Mouse (Mus musculus): ENCODE measurements at regions not wholly inside any gene's neighbourhood (a gene's known extent, or its start where the extent isn't known, plus 50 kb on each side); places are given as distances from the start of the nearest gene placed in this dataset.
A peak's percentile ranks its signal among the peaks of the same experiment; 100 is the strongest.

GRCm38 (mm10) chr3:101224091-101224490 lies 63.6 kb downstream of the Cd2 start:
- H3K4me1 ChIP-seq (replicated peaks; ENCODE audit: control insufficient read depth, insufficient read depth, low read length): 0 out of 2 replicates have a peak, but pooled peaks cover 2% of the 10 kb centered on the region
- no peak for TF ChIP-seq CTCF (IDR thresholded peaks at IDR 0.05; ENCODE audit: borderline replicate concordance, control insufficient read depth, extremely low read depth, insufficient read depth, low read length, poor library complexity)
- TF ChIP-seq POLR2A (IDR thresholded peaks at IDR 0.05; ENCODE audit: control insufficient read depth, extremely low read depth, insufficient read depth, low read length, poor library complexity): no peak
- WGBS: 87% methylated on average over 7 of the region's 7 CpGs

GRCm38 (mm10) chr3:101219897-101220296 lies 67.8 kb downstream of the Cd2 start:
- no peak for DNase-seq
- no peak overlapping the region for H3K27ac ChIP-seq (ENCODE audit: control insufficient read depth, insufficient read depth, low read length)
- H3K27me3 ChIP-seq (ENCODE audit: control insufficient read depth, insufficient read depth, low read length): no peaks in the 10 kb centered on the region
- no peak overlapping the region for H3K4me3 ChIP-seq (ENCODE audit: control insufficient read depth, insufficient read depth, low read length)
- 96% methylated on average over 2 of the region's 2 CpGs for WGBS
- 0 out of 2 replicates have a peak, but pooled peaks cover 2% of the 10 kb centered on the region for H3K4me1 ChIP-seq (replicated peaks; ENCODE audit: control insufficient read depth, insufficient read depth, low read length)
- no peaks in the 10 kb centered on the region for H3K36me3 ChIP-seq (ENCODE audit: control insufficient read depth, insufficient read depth, low read length)
- TF ChIP-seq CTCF (IDR thresholded peaks at IDR 0.05; ENCODE audit: borderline replicate concordance, control insufficient read depth, extremely low read depth, insufficient read depth, low read length, poor library complexity): no peak
- TF ChIP-seq POLR2A (IDR thresholded peaks at IDR 0.05; ENCODE audit: control insufficient read depth, extremely low read depth, insufficient read depth, low read length, poor library complexity): no peak

More at GRCm38 (mm10) chr3:101224091-101224490, 63.6 kb downstream of the Cd2 start:
- DNase-seq: no peak
- H3K4me3 ChIP-seq (ENCODE audit: control insufficient read depth, insufficient read depth, low read length): no peak overlapping the region
- H3K27me3 ChIP-seq (ENCODE audit: control insufficient read depth, insufficient read depth, low read length): no peaks in the 10 kb centered on the region
- no peak overlapping the region for H3K27ac ChIP-seq (ENCODE audit: control insufficient read depth, insufficient read depth, low read length)
- H3K36me3 ChIP-seq (ENCODE audit: control insufficient read depth, insufficient read depth, low read length): no peaks in the 10 kb centered on the region

- H3K4me1 ChIP-seq (replicated peaks; ENCODE audit: control insufficient read depth, insufficient read depth, low read length): peaks cover 16% of the 10 kb centered on the region
- H3K4me3 ChIP-seq (ENCODE audit: control insufficient read depth, insufficient read depth, low read length): no peak overlapping the region
- H3K36me3 ChIP-seq (ENCODE audit: control insufficient read depth, insufficient read depth, low read length): no peaks in the 10 kb centered on the region
- no peak for DNase-seq
- 96% methylated on average over 13 of the region's 13 CpGs for WGBS
- no peak overlapping the region for H3K27ac ChIP-seq (ENCODE audit: control insufficient read depth, insufficient read depth, low read length)
- no peaks in the 10 kb centered on the region for H3K27me3 ChIP-seq (ENCODE audit: control insufficient read depth, insufficient read depth, low read length)
- TF ChIP-seq CTCF (IDR thresholded peaks at IDR 0.05; ENCODE audit: borderline replicate concordance, control insufficient read depth, extremely low read depth, insufficient read depth, low read length, poor library complexity) (no peak), POLR2A (IDR thresholded peaks at IDR 0.05; ENCODE audit: control insufficient read depth, extremely low read depth, insufficient read depth, low read length, poor library complexity) (no peak)
Measured at GRCm38 (mm10) chr3:101216711-101217110, 71.0 kb downstream of the Cd2 start.

- 32% methylated on average over 4 of the region's 4 CpGs for WGBS
- no peak for TF ChIP-seq POLR2A (IDR thresholded peaks at IDR 0.05; ENCODE audit: control insufficient read depth, extremely low read depth, insufficient read depth, low read length, poor library complexity)
- no peak for TF ChIP-seq CTCF (IDR thresholded peaks at IDR 0.05; ENCODE audit: borderline replicate concordance, control insufficient read depth, extremely low read depth, insufficient read depth, low read length, poor library complexity)
- H3K27ac ChIP-seq (ENCODE audit: control insufficient read depth, insufficient read depth, low read length): no peak overlapping the region
- no peak for DNase-seq
- H3K27me3 ChIP-seq (ENCODE audit: control insufficient read depth, insufficient read depth, low read length): no peaks in the 10 kb centered on the region
- no peak overlapping the region for H3K4me3 ChIP-seq (ENCODE audit: control insufficient read depth, insufficient read depth, low read length)
- no peaks in the 10 kb centered on the region for H3K36me3 ChIP-seq (ENCODE audit: control insufficient read depth, insufficient read depth, low read length)
- H3K4me1 ChIP-seq (replicated peaks; ENCODE audit: control insufficient read depth, insufficient read depth, low read length): peaks cover 18% of the 10 kb centered on the region
Measured at GRCm38 (mm10) chr3:101213212-101213562, 74.6 kb downstream of the Cd2 start.

- WGBS: 41% methylated on average over 12 of the region's 12 CpGs
- H3K4me3 ChIP-seq (ENCODE audit: control insufficient read depth, insufficient read depth, low read length): no peak overlapping the region
- no peaks in the 10 kb centered on the region for H3K36me3 ChIP-seq (ENCODE audit: control insufficient read depth, insufficient read depth, low read length)
- H3K27me3 ChIP-seq (ENCODE audit: control insufficient read depth, insufficient read depth, low read length): no peaks in the 10 kb centered on the region
- H3K4me1 ChIP-seq (replicated peaks; ENCODE audit: control insufficient read depth, insufficient read depth, low read length): peaks cover 18% of the 10 kb centered on the region
- TF ChIP-seq POLR2A (IDR thresholded peaks at IDR 0.05; ENCODE audit: control insufficient read depth, extremely low read depth, insufficient read depth, low read length, poor library complexity) (no peak), CTCF (IDR thresholded peaks at IDR 0.05; ENCODE audit: borderline replicate concordance, control insufficient read depth, extremely low read depth, insufficient read depth, low read length, poor library complexity) (no peak)
- peak; percentile 53 for DNase-seq
- H3K27ac ChIP-seq (ENCODE audit: control insufficient read depth, insufficient read depth, low read length): no peak overlapping the region
Measured at GRCm38 (mm10) chr3:101212403-101213211, 75.1 kb downstream of the Cd2 start.

GRCm38 (mm10) chr3:101211936-101212335 lies 75.8 kb downstream of the Cd2 start:
- WGBS: 58% methylated on average over 4 of the region's 4 CpGs
- no peak overlapping the region for H3K4me3 ChIP-seq (ENCODE audit: control insufficient read depth, insufficient read depth, low read length)
- no peak for DNase-seq
- H3K27me3 ChIP-seq (ENCODE audit: control insufficient read depth, insufficient read depth, low read length): no peaks in the 10 kb centered on the region
- H3K27ac ChIP-seq (ENCODE audit: control insufficient read depth, insufficient read depth, low read length): no peak overlapping the region
- no peak for TF ChIP-seq POLR2A (IDR thresholded peaks at IDR 0.05; ENCODE audit: control insufficient read depth, extremely low read depth, insufficient read depth, low read length, poor library complexity)
- peaks cover 18% of the 10 kb centered on the region for H3K4me1 ChIP-seq (replicated peaks; ENCODE audit: control insufficient read depth, insufficient read depth, low read length)
- H3K36me3 ChIP-seq (ENCODE audit: control insufficient read depth, insufficient read depth, low read length): no peaks in the 10 kb centered on the region
